Mouse (Mus musculus) hindbrain, embryonic 11.5 days (tissue): Measurements from ENCODE around the gene Cdc37. TPM values are rescaled to one million over a fixed set of nuclear protein-coding genes. Genes with fewer than 3 reads are reported as not detected.
A peak's percentile ranks its signal among the peaks of the same experiment; 100 is the strongest.

Experiments used
- ATAC-seq: fragments of 200-750 bp; cut with Nextera tagmentation; 2 replicates; pipeline ENCODE4 v1.8.0; 2017; ENCODE audit warnings: mild to moderate bottlenecking, moderate TSS enrichment, moderate library complexity; ENCODE audit not compliant: low FRiP score
- DNase-seq: peaks from one replicate; pipeline ENCODE4 v3.0.0-alpha.2; 2015; ENCODE audit warnings: low spot score
- H3K27ac ChIP-seq: fragments of 300-500 bp; sonication (generic); 2 replicates; pipeline ENCODE4 v1.5.1; 2014; ENCODE audit warnings: mild to moderate bottlenecking, low read depth, low read length
- H3K27me3 ChIP-seq: fragments of 300-500 bp; sonication (generic); 2 replicates; pipeline ENCODE4 v1.6.1; 2014; ENCODE audit warnings: mild to moderate bottlenecking, low read length, moderate library complexity, mixed read lengths; ENCODE audit not compliant: control insufficient read depth, insufficient read depth
- H3K36me3 ChIP-seq: fragments of 300-500 bp; sonication (generic); 2 replicates; pipeline ENCODE4 v1.6.1; 2014; ENCODE audit warnings: mild to moderate bottlenecking, low read length, moderate library complexity, mixed read lengths; ENCODE audit not compliant: control insufficient read depth, insufficient read depth
- H3K4me1 ChIP-seq: fragments of 300-500 bp; sonication (generic); replicated peaks from 2 replicates; pipeline ENCODE4 v1.6.1; 2014; ENCODE audit warnings: low read length, mixed read lengths; ENCODE audit not compliant: control insufficient read depth, insufficient read depth
- H3K4me2 ChIP-seq: fragments of 300-500 bp; sonication (generic); replicated peaks from 2 replicates; pipeline ENCODE4 v1.6.1; 2014; ENCODE audit warnings: mild to moderate bottlenecking, low read depth, low read length
- H3K4me3 ChIP-seq: fragments of 300-500 bp; sonication (generic); 2 replicates; pipeline ENCODE4 v1.5.1; 2014; ENCODE audit warnings: low read depth, low read length
- H3K9ac ChIP-seq: fragments of 300-500 bp; sonication (generic); 2 replicates; pipeline ENCODE4 v1.6.1; 2014; ENCODE audit warnings: low read depth, low read length
- H3K9me3 ChIP-seq: fragments of 300-500 bp; sonication (generic); 2 replicates; pipeline ENCODE4 v1.6.1; 2016; ENCODE audit warnings: low read length; ENCODE audit not compliant: control insufficient read depth
- WGBS: fragments of 180-500 bp; shearing (Covaris S2); extraction: QIAGEN DNeasy Blood & Tissue Kit; methylation state at CpG from one replicate; pipeline ENCODE4 v1.1.7; 2014; 5-methylcytosine and 5-hydroxymethylcytosine counted together
- polyA plus RNA-seq: library from polyadenylated mRNA; unstranded; fragments of >200 nt; fragmentation: Nextera tagmentation; extraction: Ambion mirVana; gene quantifications from 2 replicates; pipeline ENCODE4 v1.2.1, GENCODE M21; 2014

The Cdc37 gene
- polyA plus RNA-seq, 1 experiment from 2014 or later: 306 TPM

- no peaks in the 10 kb centered on the region for H3K27me3 ChIP-seq
- peak overlapping the region; percentile 85 for H3K4me2 ChIP-seq
- H3K9me3 ChIP-seq: no peaks in the 10 kb centered on the region
- peak overlapping the region; percentile 73 for H3K9ac ChIP-seq
- H3K36me3 ChIP-seq: peaks cover 3% of the 10 kb centered on the region; the same call in 1 of the 2 replicates
- peaks cover 16% of the 10 kb centered on the region for H3K4me1 ChIP-seq
- DNase-seq (no peak), ATAC-seq (no peak)
- H3K4me3 ChIP-seq: no peak overlapping the region; the same call in 1 of the 2 replicates
- no peak overlapping the region for H3K27ac ChIP-seq
These were observed 1.4 kb downstream of the Cdc37 start for GRCm38 (mm10) chr9:21148427-21148826.

GRCm38 (mm10) chr9:21146722-21147121 is 3.1 kb downstream of the Cdc37 start:
- H3K4me3 ChIP-seq: no peak overlapping the region
- H3K27ac ChIP-seq: no peak overlapping the region
- H3K4me1 ChIP-seq: peaks cover 13% of the 10 kb centered on the region
- H3K9ac ChIP-seq: no peak overlapping the region
- no peaks in the 10 kb centered on the region for H3K9me3 ChIP-seq
- WGBS: 51% methylated on average over 10 of the region's 10 CpGs
- no peak overlapping the region for H3K4me2 ChIP-seq
- peaks cover 10% of the 10 kb centered on the region for H3K36me3 ChIP-seq
- DNase-seq (no peak), ATAC-seq (no peak)
- H3K27me3 ChIP-seq: no peaks in the 10 kb centered on the region

GRCm38 (mm10) chr9:21145431-21145830 is 4.4 kb downstream of the Cdc37 start:
- DNase-seq (no peak), ATAC-seq (no peak)
- 93% methylated on average over 4 of the region's 4 CpGs for WGBS
- H3K36me3 ChIP-seq: peaks cover 13% of the 10 kb centered on the region
- no peaks in the 10 kb centered on the region for H3K9me3 ChIP-seq
- H3K4me3 ChIP-seq: no peak overlapping the region
- H3K9ac ChIP-seq: no peak overlapping the region
- no peaks in the 10 kb centered on the region for H3K27me3 ChIP-seq
- H3K4me2 ChIP-seq: no peak overlapping the region
- H3K27ac ChIP-seq: no peak overlapping the region
- H3K4me1 ChIP-seq: peaks cover 13% of the 10 kb centered on the region

GRCm38 (mm10) chr9:21144361-21144760 is 5.4 kb downstream of the Cdc37 start:
- 88% methylated on average over 3 of the region's 3 CpGs for WGBS
- H3K9me3 ChIP-seq: no peaks in the 10 kb centered on the region
- no peak overlapping the region for H3K4me2 ChIP-seq
- no peak overlapping the region for H3K9ac ChIP-seq
- peaks cover 13% of the 10 kb centered on the region for H3K4me1 ChIP-seq
- H3K36me3 ChIP-seq: peaks cover 13% of the 10 kb centered on the region
- H3K27me3 ChIP-seq: no peaks in the 10 kb centered on the region
- ATAC-seq: no peak
- DNase-seq: no peak
- H3K4me3 ChIP-seq: no peak overlapping the region
- no peak overlapping the region for H3K27ac ChIP-seq

GRCm38 (mm10) chr9:21141922-21142321 is 7.9 kb downstream of the Cdc37 start:
- no peak overlapping the region for H3K9ac ChIP-seq
- DNase-seq (no peak), ATAC-seq (no peak)
- H3K27ac ChIP-seq: no peak overlapping the region
- 0 out of 2 replicates have a peak, but pooled peaks cover 2% of the 10 kb centered on the region for H3K4me1 ChIP-seq
- no peak overlapping the region for H3K4me3 ChIP-seq
- WGBS: 90% methylated on average over 14 of the region's 14 CpGs
- H3K36me3 ChIP-seq: peaks cover 17% of the 10 kb centered on the region
- H3K4me2 ChIP-seq: no peak overlapping the region
- H3K27me3 ChIP-seq: no peaks in the 10 kb centered on the region
- H3K9me3 ChIP-seq: no peaks in the 10 kb centered on the region

- Histone ChIP-seq H3K9me3 (no peaks in the 10 kb centered on the region), H3K4me1 (no peaks in the 10 kb centered on the region), H3K27me3 (no peaks in the 10 kb centered on the region), H3K27ac (no peak overlapping the region), H3K4me3 (no peak overlapping the region), H3K9ac (no peak overlapping the region), H3K36me3 (peaks cover 15% of the 10 kb centered on the region; the same call in 1 of the 2 replicates), H3K4me2 (no peak overlapping the region)
- ATAC-seq (no peak), DNase-seq (no peak)
- WGBS: 95% methylated on average over 4 of the region's 4 CpGs
These were observed 11.4 kb downstream of the Cdc37 start for GRCm38 (mm10) chr9:21138386-21138785.

GRCm38 (mm10) chr9:21137229-21137628 is 12.6 kb downstream of the Cdc37 start:
- ATAC-seq (no peak), DNase-seq (peak; percentile 76)
- H3K27me3 ChIP-seq: no peaks in the 10 kb centered on the region
- H3K4me3 ChIP-seq: no peak overlapping the region
- no peak overlapping the region for H3K9ac ChIP-seq
- H3K4me2 ChIP-seq: no peak overlapping the region
- H3K36me3 ChIP-seq: peaks cover 11% of the 10 kb centered on the region; the same call in 1 of the 2 replicates
- no peak overlapping the region for H3K27ac ChIP-seq
- no peaks in the 10 kb centered on the region for H3K4me1 ChIP-seq
- no peaks in the 10 kb centered on the region for H3K9me3 ChIP-seq
- WGBS: 62% methylated on average over 3 of the region's 3 CpGs

- no peak overlapping the region for H3K4me2 ChIP-seq
- no peaks in the 10 kb centered on the region for H3K4me1 ChIP-seq
- H3K27me3 ChIP-seq: no peaks in the 10 kb centered on the region
- ATAC-seq: no peak
- no peak overlapping the region for H3K9ac ChIP-seq
- 88% methylated on average over 6 of the region's 6 CpGs for WGBS
- DNase-seq: no peak
- H3K4me3 ChIP-seq: no peak overlapping the region
- 0 out of 2 replicates have a peak, but pooled peaks cover 4% of the 10 kb centered on the region for H3K36me3 ChIP-seq
- H3K27ac ChIP-seq: no peak overlapping the region
- H3K9me3 ChIP-seq: no peaks in the 10 kb centered on the region
These were observed 13.4 kb downstream of the Cdc37 start for GRCm38 (mm10) chr9:21136401-21136800.

GRCm38 (mm10) chr9:21135941-21136381 is 13.8 kb downstream of the Cdc37 start:
- no peak overlapping the region for H3K4me3 ChIP-seq
- 0 out of 2 replicates have a peak, but pooled peaks cover 4% of the 10 kb centered on the region for H3K36me3 ChIP-seq
- DNase-seq (no peak), ATAC-seq (no peak)
- 82% methylated on average over 1 of the region's 1 CpGs for WGBS
- H3K9ac ChIP-seq: no peak overlapping the region
- no peaks in the 10 kb centered on the region for H3K4me1 ChIP-seq
- no peaks in the 10 kb centered on the region for H3K9me3 ChIP-seq
- no peak overlapping the region for H3K27ac ChIP-seq
- no peaks in the 10 kb centered on the region for H3K27me3 ChIP-seq
- no peak overlapping the region for H3K4me2 ChIP-seq
